Mouse (Mus musculus) B cell, adult 67 days (primary cell): Measurements from ENCODE around the gene Cyp4f15. TPM values are rescaled to one million over a fixed set of nuclear protein-coding genes. Genes with fewer than 3 reads are reported as not detected.

ENCODE experiments used
- total RNA-seq, 2 experiments: library from RNA; stranded (reverse); gene quantifications; 4 replicates each; pipeline ENCODE4 v1.2.4; 2023

Gene Cyp4f15
- total RNA-seq: not detected

DNA sequence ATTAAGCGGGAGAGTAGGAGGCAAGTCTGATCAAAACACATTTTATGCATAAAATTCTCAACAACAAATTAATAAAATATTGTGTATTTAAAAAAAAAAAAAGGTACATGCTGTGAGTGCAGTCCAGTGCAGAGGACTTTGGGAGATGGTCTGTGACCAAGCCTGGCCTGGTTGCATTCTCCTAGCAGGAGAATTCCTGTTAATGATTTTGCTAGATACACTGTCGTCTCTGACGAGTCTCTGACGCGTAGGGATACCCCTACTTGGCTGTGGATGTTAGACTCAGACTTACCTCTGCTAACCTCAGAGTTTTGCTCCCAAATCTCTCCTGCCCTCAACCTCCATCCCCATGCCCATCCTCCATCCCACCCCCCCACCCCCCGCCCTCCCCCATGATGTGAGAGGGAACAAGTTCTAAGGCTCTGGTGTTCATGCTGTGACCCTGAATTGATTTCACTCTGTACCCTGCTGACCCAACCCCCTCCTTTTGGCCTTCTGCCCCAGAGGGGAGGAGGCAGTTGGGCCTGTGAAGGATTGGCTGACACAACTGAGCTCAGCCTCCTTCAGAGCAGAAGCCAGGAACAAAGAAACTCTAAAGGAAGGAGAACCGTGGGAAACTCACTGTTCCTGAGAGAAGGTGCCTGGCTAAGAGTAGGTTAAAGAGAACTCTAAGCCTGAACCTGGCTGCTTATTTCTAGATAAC lies at the start of gene Cyp4f15:
Gene Cyp4f15, plus strand, starts transcription at position 580 of the 703 bp plus-strand sequence.

DNA sequence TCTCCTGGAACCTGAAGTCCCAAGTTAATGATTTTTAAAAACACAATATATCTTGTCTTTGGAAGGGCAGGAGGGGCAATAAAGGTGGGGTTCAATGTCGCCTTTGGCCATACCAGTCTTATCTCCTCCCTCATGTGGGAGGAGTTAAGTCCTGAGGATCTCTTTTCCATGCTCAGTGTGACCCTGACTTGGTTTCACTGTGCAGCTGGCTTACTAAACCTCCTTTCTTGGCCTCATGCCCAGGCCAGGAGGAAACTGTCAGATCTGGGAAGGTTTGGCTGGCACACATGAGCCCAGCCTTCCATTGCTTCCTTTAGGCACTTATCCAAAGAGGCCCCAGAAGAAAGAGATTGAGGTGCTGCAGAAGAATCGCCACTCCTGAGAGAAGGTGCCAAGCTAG lies 26.7 kb upstream of the Cyp4f15 start, which contains the start of gene Cyp4f40:
Gene Cyp4f40, plus strand, starts transcription at position 189 of the 400 bp plus-strand sequence.

Other genes starting within 250 kb of the Cyp4f15 start
- gene Cyp4f39, start 232.9 kb upstream of the Cyp4f15 start, total RNA-seq: not detected
- under 1 TPM; 0.23 to 0.36 TPM for gene Cyp4f17, start 179.6 kb upstream of the Cyp4f15 start, total RNA-seq
- gene Cyp4f16, start 149.1 kb upstream of the Cyp4f15 start, total RNA-seq: 1 to 10 TPM; 2.2 to 4.1 TPM
- gene Cyp4f37, start 64.3 kb upstream of the Cyp4f15 start, total RNA-seq: not detected
- gene Cyp4f40, start 26.7 kb upstream of the Cyp4f15 start, total RNA-seq: not detected
- gene Zfp871, start 102.7 kb downstream of the Cyp4f15 start, total RNA-seq: 10 to 100 TPM; 85.0 to 90.4 TPM
- gene Zfp811, start 124.3 kb downstream of the Cyp4f15 start, total RNA-seq: under 1 TPM; 0.20 to 0.44 TPM
- gene Zfp799, start 144.6 kb downstream of the Cyp4f15 start, total RNA-seq: 10 to 100 TPM in 1 of 2 experiments, 1 to 10 TPM in 1; 9.0 to 10.3 TPM
- gene Zfp870, start 206.0 kb downstream of the Cyp4f15 start, total RNA-seq: 10 to 100 TPM; 11.5 to 16.9 TPM
- not detected for gene Cyp4f14, start 231.7 kb downstream of the Cyp4f15 start, total RNA-seq